Mouse (Mus musculus) spleen, adult 2 months (tissue): ENCODE results near the gene Gm2564. TPM values are rescaled to one million over a fixed set of nuclear protein-coding genes. Genes with fewer than 3 reads are reported as not detected.
"Not testable (repeated sequence)": the region's sequence is repeated elsewhere in the genome, so short reads cannot be mapped to it uniquely, and the experiment has no call there.

Experiments
- DNase-seq, 2 experiments: peaks; one replicate each; pipeline versions ENCODE4 v3.0.0 to v3.0.0-alpha.2; 2012 to 2021; ENCODE audit warnings: low spot score in 2 of 2, low read depth in 1 of 2
- H3K27ac ChIP-seq: fragments of 200-500 bp; 2 replicates; pipeline ENCODE4 v1.5.1; 2012; ENCODE audit warnings: low read length, inconsistent platforms; ENCODE audit not compliant: insufficient read depth
- H3K27me3 ChIP-seq: fragments of 200-500 bp; 2 replicates; pipeline ENCODE4 v1.6.1; 2012; ENCODE audit warnings: mild to moderate bottlenecking, moderate library complexity, low read length, inconsistent platforms; ENCODE audit not compliant: control insufficient read depth, insufficient read depth
- H3K36me3 ChIP-seq: fragments of 200-500 bp; 2 replicates; pipeline ENCODE4 v1.6.1; 2012; ENCODE audit warnings: mild to moderate bottlenecking, low read length, inconsistent platforms; ENCODE audit not compliant: control insufficient read depth, insufficient read depth
- H3K4me1 ChIP-seq: fragments of 200-500 bp; 2 replicates; pipeline ENCODE4 v1.6.1; 2011; ENCODE audit warnings: inconsistent platforms; ENCODE audit not compliant: control insufficient read depth, insufficient read depth, insufficient read length
- H3K4me3 ChIP-seq: fragments of 200-500 bp; 2 replicates; pipeline ENCODE4 v1.5.1; 2011; ENCODE audit warnings: mild to moderate bottlenecking, inconsistent platforms; ENCODE audit not compliant: insufficient read depth, insufficient read length; ENCODE audit errors: extremely low read depth
- WGBS: fragments of 180-500 bp; shearing (Covaris S2); methylation state at CpG from one replicate; pipeline ENCODE4 v1.1.7; 2018; 5-methylcytosine and 5-hydroxymethylcytosine counted together
- polyA plus RNA-seq: library from polyadenylated mRNA; depleted of rRNA; stranded (reverse); fragments of >200 nt; gene quantifications from 2 replicates; pipeline ENCODE4 v1.2.3, GENCODE M21; 2012; rRNA removed

Gene Gm2564
- 39.5 and 46.7 TPM in 2 replicates for polyA plus RNA-seq

- no CpG with 5 or more reads among the region's 8 CpGs for WGBS
- H3K27ac ChIP-seq, H3K4me1 ChIP-seq, H3K27me3 ChIP-seq, H3K4me3 ChIP-seq, H3K36me3 ChIP-seq, DNase-seq: not testable (repeated sequence)
Observed at GRCm38 (mm10) chr4:42629419-42629818, at the start of gene Gm2564. Gm2564 (plus strand) TSS chr4:42629719.

DNA sequence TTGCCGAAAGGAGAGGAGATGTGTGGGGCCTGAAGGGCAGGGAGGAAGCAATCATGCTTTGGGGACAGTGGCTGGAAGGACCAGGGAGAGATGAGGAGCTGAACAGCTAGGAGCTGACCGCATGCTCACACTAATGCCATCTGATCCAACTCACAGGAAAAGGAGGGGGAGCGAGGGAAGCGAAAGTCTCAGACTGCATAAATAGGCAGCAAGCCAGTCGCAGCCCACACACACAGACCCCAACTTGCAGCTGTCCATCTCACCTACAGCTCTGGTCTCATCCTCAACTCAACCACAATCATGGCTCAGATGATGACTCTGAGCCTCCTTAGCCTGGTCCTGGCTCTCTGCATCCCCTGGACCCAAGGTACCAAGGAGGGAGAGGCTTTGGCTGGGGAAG lies 17.6 kb upstream of the Gm2564 start, which contains the start of gene Gm10591:
Gene Gm10591 (plus strand): TSS at position 301 of the 400 bp plus-strand sequence.
- not testable (repeated sequence) for H3K4me3 ChIP-seq, H3K27me3 ChIP-seq, H3K36me3 ChIP-seq, DNase-seq, H3K4me1 ChIP-seq, H3K27ac ChIP-seq
- no CpG with 5 or more reads among the region's 5 CpGs for WGBS

- WGBS = no CpG with 5 or more reads among the region's 9 CpGs
- not testable (repeated sequence) for H3K27ac ChIP-seq, DNase-seq, H3K36me3 ChIP-seq, H3K4me1 ChIP-seq, H3K4me3 ChIP-seq, H3K27me3 ChIP-seq
Observed at GRCm38 (mm10) chr4:42654951-42655350, 25.4 kb downstream of the Gm2564 start, which contains the start of gene Ccl27b. Ccl27b (plus strand) TSS chr4:42655251.

DNA sequence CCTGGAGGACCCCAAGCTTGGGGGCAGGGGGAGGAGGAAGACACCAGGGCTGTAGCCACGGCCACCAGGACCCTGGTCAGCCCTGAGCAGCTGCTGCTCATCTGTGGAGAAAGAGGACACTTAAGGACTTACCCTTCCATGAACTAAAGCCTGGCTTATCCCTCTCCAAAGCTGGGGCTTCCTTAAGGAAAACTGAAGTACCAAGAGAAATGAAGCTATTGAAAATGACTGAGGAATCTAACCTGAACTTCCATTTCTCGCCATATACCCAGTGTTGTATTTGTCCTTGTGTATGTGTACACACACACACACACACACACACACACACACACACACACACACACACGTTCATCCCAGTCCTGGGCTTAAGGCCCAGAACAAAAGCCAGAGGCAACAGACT lies 32.3 kb downstream of the Gm2564 start, which contains the start of gene Il11ra2:
Gene Il11ra2 (minus strand): TSS at position 101 of the 400 bp plus-strand sequence.
- no CpG with 5 or more reads among the region's 3 CpGs for WGBS
- not testable (repeated sequence) for H3K4me3 ChIP-seq, DNase-seq, H3K27ac ChIP-seq, H3K4me1 ChIP-seq, H3K36me3 ChIP-seq, H3K27me3 ChIP-seq

- H3K27me3 ChIP-seq, DNase-seq, H3K4me3 ChIP-seq, H3K27ac ChIP-seq, H3K36me3 ChIP-seq, H3K4me1 ChIP-seq: not testable (repeated sequence)
- WGBS = no CpG with 5 or more reads among the region's 4 CpGs
Observed at GRCm38 (mm10) chr4:42675415-42675814, 45.9 kb downstream of the Gm2564 start.

DNA sequence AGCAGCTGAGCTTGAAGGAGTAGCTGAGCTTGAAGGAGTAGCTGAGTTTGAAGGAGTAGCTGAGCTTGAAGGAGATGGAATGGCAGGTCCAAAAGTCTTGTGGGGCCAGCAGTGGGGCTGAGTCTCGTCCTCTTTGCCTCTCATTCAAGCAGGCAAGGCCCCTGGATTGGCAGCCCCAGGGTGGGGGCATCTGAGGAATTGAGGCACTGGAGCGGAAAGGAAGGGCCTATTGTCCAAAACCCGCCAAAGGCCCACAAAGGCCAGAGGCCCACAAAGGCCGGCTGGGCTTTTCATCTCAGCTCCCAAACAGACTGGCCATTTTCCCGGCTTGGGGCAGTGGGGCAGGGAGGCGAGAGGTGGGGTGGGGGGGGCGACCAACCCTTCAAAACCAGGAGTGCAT lies 49.8 kb downstream of the Gm2564 start:
- not testable (repeated sequence) for H3K4me1 ChIP-seq, H3K27me3 ChIP-seq, H3K36me3 ChIP-seq, H3K4me3 ChIP-seq, H3K27ac ChIP-seq, DNase-seq
- no CpG with 5 or more reads among the region's 7 CpGs for WGBS

GRCm38 (mm10) chr4:42680374-42681356 lies 51.1 kb downstream of the Gm2564 start:
- not testable (repeated sequence) for H3K36me3 ChIP-seq, H3K4me3 ChIP-seq, DNase-seq, H3K27ac ChIP-seq, H3K27me3 ChIP-seq, H3K4me1 ChIP-seq
- no CpG with 5 or more reads among the region's 32 CpGs for WGBS

Other genes starting within 250 kb of the Gm2564 start
- not detected in 2 replicates for gene Gm21586, start 190.3 kb upstream of the Gm2564 start, polyA plus RNA-seq
- not detected in 2 replicates for gene Gm2163, start 163.0 kb upstream of the Gm2564 start, polyA plus RNA-seq
- 0.02 TPM in 1 of 2 replicates, not detected in the other for gene Fam205a2, start 101.5 kb upstream of the Gm2564 start, polyA plus RNA-seq
- 1.4 and 1.7 TPM in 2 replicates for gene Gm10591, start 17.5 kb upstream of the Gm2564 start, polyA plus RNA-seq
- gene Ccl27b, start 25.5 kb downstream of the Gm2564 start, polyA plus RNA-seq = not detected in 2 replicates
- gene Il11ra2, start 32.2 kb downstream of the Gm2564 start, polyA plus RNA-seq = not detected in 2 replicates
- 0.30 TPM in 1 of 2 replicates, not detected in the other for gene 4930578G10Rik, start 105.8 kb downstream of the Gm2564 start, polyA plus RNA-seq
- gene Ccl19, start 126.9 kb downstream of the Gm2564 start, polyA plus RNA-seq = 467 and 512 TPM in 2 replicates
- 248 and 325 TPM in 2 replicates for gene Ccl21a, start 144.3 kb downstream of the Gm2564 start, polyA plus RNA-seq
- gene Fam205a1, start 224.2 kb downstream of the Gm2564 start, polyA plus RNA-seq = 0.05 TPM in 1 of 2 replicates, not detected in the other
- not detected in 2 replicates for gene Gm12394, start 227.1 kb downstream of the Gm2564 start, polyA plus RNA-seq
- gene Fam205c, start 244.5 kb downstream of the Gm2564 start, polyA plus RNA-seq = not detected in 2 replicates